Mouse (Mus musculus) left cerebral cortex, adult 2 months (tissue): Measurements from ENCODE around the gene Bcl2l14. TPM values are rescaled to one million over a fixed set of nuclear protein-coding genes. Genes with fewer than 3 reads are reported as not detected.

Source experiments
- DNase-seq, 2 experiments: peaks; one replicate each; pipeline ENCODE4 v3.0.0; 2021 to 2022; ENCODE audit warnings: low spot score in 2 of 2, mixed read lengths in 1 of 2; ENCODE audit errors: extremely low spot score in 1 of 2
- H3K27ac ChIP-seq: fragments of 200-600 bp; 2 replicates; pipeline ENCODE4 v1.8.1; 2022
- H3K4me3 ChIP-seq: fragments of 200-600 bp; 2 replicates; pipeline ENCODE4 v1.8.1; 2022
- CTCF ChIP-seq: fragments of 200-600 bp; IDR thresholded peaks from 2 replicates; pipeline ENCODE4 v1.8.1; 2022; ENCODE audit warnings: antibody characterized with exemption, mild to moderate bottlenecking, moderate library complexity
- intact Hi-C: fragments of 180-260 bp; cut with DNase I; formaldehyde crosslinking; loops from one replicate; pipeline ENCODE4 v1.15.1; 2025
- long read RNA-seq, 2 experiments: library from polyadenylated mRNA; stranded (forward); transcript quantifications; one replicate each; pipeline ENCODE4 v2.0.0; 2021; ENCODE audit warnings: borderline mapping rate in 2 of 2
- total RNA-seq, 2 experiments: library from RNA; stranded (reverse); gene quantifications; 2 replicates each; pipeline ENCODE4 v1.2.3; 2021

Gene Bcl2l14
- not detected for total RNA-seq
- long read RNA-seq, experiment 1: 0 reads
- long read RNA-seq, experiment 2: 0 reads

GRCm38 (mm10) chr6:134396018-134396417 is at the start of gene Bcl2l14:
Gene Bcl2l14, plus strand, starts transcription at chr6:134396318.
- no peak for DNase-seq
- intact Hi-C loops: no loop called here
- H3K4me3 ChIP-seq: no peak within 1 kb of the TSS
- H3K27ac ChIP-seq: no peak within 1 kb of the TSS
- no peak for TF ChIP-seq CTCF

- no peak overlapping the region for H3K27ac ChIP-seq
- intact Hi-C loops: no loop called here
These were observed 47.5 kb upstream of the Bcl2l14 start for GRCm38 (mm10) chr6:134348526-134349067.

GRCm38 (mm10) chr6:134352881-134353280 is 43.2 kb upstream of the Bcl2l14 start:
- DNase-seq: no peak
- intact Hi-C loops: no loop called here

More at GRCm38 (mm10) chr6:134348526-134349067, 47.5 kb upstream of the Bcl2l14 start:
- TF ChIP-seq CTCF: no peak
- DNase-seq: no peak
- H3K4me3 ChIP-seq: no peak overlapping the region

DNA sequence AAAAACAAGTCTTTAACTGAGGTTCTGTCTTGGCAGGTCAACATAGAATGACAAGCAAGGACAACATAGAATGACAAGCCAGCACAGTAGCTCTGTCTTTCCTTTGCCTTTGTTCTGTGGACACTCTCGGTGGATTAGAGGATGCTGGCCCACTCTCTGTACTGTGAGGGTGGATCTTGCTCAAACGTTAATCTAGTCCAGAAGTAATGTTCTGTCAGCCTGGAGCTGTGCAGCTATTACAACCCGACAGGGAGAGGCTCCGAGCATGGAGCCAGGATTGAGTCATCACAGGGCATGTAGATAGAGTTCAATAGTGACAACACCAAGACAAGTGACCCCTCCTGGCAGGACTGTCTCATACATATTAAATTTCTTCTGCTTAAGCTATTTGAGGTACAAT is 42.4 kb upstream of the Bcl2l14 start:
- no peak overlapping the region for H3K4me3 ChIP-seq
- no peak for DNase-seq
- no peak overlapping the region for H3K27ac ChIP-seq
- intact Hi-C loops: no loop called here
- TF ChIP-seq CTCF: no peak

More at GRCm38 (mm10) chr6:134352881-134353280, 43.2 kb upstream of the Bcl2l14 start:
- no peak overlapping the region for H3K27ac ChIP-seq
- H3K4me3 ChIP-seq: no peak overlapping the region
- TF ChIP-seq CTCF: no peak

DNA sequence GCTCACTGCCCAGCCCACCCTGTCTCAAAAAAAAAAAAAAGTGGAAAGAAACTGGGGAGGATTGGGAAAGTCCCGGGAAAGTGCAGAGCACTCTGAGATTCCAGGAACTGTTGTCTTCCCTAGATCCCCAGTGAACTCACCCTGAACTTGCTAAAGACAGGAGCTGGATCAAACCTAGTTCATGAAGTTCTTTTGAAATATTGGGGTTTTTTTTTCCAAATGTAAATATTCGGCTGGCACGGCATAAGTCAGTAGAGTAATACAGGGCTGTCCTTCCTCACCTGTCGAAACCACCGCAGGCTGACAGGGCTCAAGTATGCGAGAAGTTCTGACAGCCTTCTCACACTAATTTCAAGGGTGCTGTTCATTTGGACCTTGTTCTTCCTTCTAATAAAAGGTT is 38.5 kb upstream of the Bcl2l14 start:
- no peak for TF ChIP-seq CTCF
- Histone ChIP-seq H3K27ac (no peak overlapping the region), H3K4me3 (no peak overlapping the region)
- no peak for DNase-seq
- intact Hi-C loops: no loop called here

DNA sequence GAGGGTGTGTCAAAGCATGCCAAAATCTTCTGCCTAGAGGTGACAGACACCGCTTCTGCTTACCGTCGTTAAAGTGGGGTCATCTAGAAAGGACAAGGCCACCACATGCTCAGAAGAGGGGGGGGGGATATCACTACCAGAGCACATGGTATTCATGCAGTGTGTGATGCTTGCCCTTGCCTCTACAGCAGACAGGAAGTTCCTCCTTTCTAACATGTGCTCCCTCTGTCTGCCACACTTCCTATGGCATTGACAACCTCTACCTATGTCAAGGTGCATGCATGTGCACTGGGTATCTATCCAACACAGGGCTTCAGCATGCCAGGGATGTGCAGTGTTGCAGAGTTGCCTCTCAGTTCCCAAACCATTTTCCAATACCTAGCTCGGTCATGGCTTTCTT is 36.0 kb upstream of the Bcl2l14 start:
- Histone ChIP-seq H3K4me3 (no peak overlapping the region), H3K27ac (no peak overlapping the region)
- DNase-seq: no peak
- intact Hi-C loops: no loop called here
- no peak for TF ChIP-seq CTCF

- Histone ChIP-seq H3K27ac (no peak overlapping the region), H3K4me3 (no peak overlapping the region)
- no peak for DNase-seq
- intact Hi-C loops: no loop called here
- no peak for TF ChIP-seq CTCF
These were observed 31.5 kb upstream of the Bcl2l14 start for GRCm38 (mm10) chr6:134364644-134365043.

DNA sequence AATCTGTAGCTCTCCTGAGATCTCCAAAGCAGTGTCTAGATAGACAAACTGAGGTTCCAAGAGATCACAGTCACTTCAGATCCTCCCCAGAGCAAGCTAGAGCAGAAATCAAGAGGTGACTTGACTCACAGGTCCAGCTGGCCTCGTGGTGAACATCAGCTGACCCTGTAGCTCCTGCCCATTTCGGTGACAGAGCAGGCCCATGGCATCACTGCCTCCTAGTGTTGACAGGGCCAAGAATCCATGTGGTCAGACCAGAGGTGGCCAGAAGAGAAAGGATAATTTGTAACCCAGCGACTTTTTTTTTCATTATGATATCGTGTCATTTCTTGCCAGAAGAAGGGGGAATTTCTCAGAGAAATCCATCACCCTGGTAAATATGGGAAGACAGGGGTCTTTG is 30.2 kb upstream of the Bcl2l14 start:
- H3K27ac ChIP-seq: no peak overlapping the region
- no peak for DNase-seq
- H3K4me3 ChIP-seq: no peak overlapping the region
- intact Hi-C loops: no loop called here
- no peak; the same call in 1 of the 2 replicates for TF ChIP-seq CTCF

GRCm38 (mm10) chr6:134366366-134367351 is 29.5 kb upstream of the Bcl2l14 start:
- DNase-seq: no peak
- H3K4me3 ChIP-seq: no peak overlapping the region
- no peak overlapping the region for H3K27ac ChIP-seq
- TF ChIP-seq CTCF: no peak
- intact Hi-C loops: no loop called here

DNA sequence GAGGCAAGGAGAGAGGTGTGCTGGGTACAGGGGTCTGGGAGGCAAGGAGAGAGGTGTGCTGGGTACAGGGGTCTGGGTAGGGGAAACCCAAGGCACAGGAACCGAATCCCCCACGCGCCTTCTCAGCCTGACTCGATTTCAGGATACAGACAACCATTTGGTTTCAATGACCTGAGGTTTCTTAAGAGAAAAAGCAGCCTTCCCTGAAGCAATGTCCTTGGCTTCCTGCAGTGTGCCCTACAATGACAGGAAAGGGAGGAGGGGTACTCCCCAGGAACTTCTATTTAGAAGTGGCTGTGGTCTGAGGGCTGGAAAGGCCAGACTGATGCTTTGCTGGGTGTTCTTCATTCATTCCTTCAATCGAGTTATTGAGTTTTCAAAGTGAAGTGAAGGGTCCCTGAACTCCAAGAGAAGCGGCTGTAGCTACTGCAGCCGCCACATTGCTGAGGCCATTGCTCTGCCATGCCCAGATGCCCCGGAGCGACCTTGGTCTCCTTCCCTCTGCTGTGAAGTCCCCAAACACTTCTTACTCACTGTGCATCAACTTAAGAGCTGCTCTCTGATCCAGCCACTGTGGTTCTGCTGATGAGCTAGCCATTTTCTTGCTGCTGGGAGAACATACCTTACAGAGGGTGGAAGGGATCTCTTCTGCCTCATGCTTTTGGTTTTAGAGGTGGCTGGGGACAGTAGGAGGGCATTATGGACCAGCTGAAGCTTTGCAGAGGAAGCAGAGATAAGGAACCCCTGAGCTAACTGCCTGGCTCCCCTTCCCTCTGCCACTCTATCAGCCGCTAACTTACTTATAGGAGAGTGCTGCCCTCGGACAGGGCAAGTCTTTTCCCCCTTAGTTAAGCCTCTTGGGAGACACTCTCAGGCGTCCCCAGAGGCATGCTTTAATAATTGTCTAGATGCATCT is 28.5 kb upstream of the Bcl2l14 start:
- no peak for DNase-seq
- no peak overlapping the region for H3K4me3 ChIP-seq
- H3K27ac ChIP-seq: no peak overlapping the region
- intact Hi-C loops: no loop called here
- no peak for TF ChIP-seq CTCF

GRCm38 (mm10) chr6:134372946-134373345 is 23.2 kb upstream of the Bcl2l14 start:
- Histone ChIP-seq H3K27ac (no peak overlapping the region), H3K4me3 (no peak overlapping the region)
- DNase-seq: peak in 1 of 2 experiments; percentile 19
- no peak for TF ChIP-seq CTCF
- intact Hi-C loops: no loop called here
